Mouse (Mus musculus): ENCODE data around the gene Gm21721. TPM values are rescaled to one million over a fixed set of nuclear protein-coding genes. Genes with fewer than 3 reads are reported as not detected.
"Not testable (repeated sequence)": the region's sequence is repeated elsewhere in the genome, so short reads cannot be mapped to it uniquely, and the experiment has no call there.

Gm21721 gene
- not detected in 2 replicates for total RNA-seq (2015)
- total RNA-seq (2017): not detected in 2 replicates

GRCm38 (mm10) chrY:9202090-9202489, at the start of gene Gm21721:
Gm21721 (minus strand) TSS chrY:9202190.
- not testable (repeated sequence) for ATAC-seq (replicated peaks; ENCODE audit: poor library complexity)

Other genes with a start within 250 kb of the Gm21721 start
- not detected in 2 replicates for gene Gm21292, start 68.3 kb downstream of the Gm21721 start, total RNA-seq (2015)
- gene Gm21292, start 68.3 kb downstream of the Gm21721 start, total RNA-seq (2017): not detected in 2 replicates
- not detected in 2 replicates for gene Gm21812, start 145.0 kb upstream of the Gm21721 start, total RNA-seq (2015)
- gene Gm21812, start 145.0 kb upstream of the Gm21721 start, total RNA-seq (2017): not detected in 2 replicates
- not detected in 2 replicates for gene Gm21874, start 214.0 kb upstream of the Gm21721 start, total RNA-seq (2015)
- gene Gm21874, start 214.0 kb upstream of the Gm21721 start, total RNA-seq (2017): not detected in 2 replicates

Data from megakaryocyte progenitor cell, adult 5-6 weeks (primary cell).